Mouse (Mus musculus) cortical plate, adult 2 months (tissue): ENCODE results near the gene Dnajc5.

Experiments used
- CTCF ChIP-seq: fragments of 200-500 bp; IDR thresholded peaks from 2 replicates; pipeline ENCODE4 v1.5.1; 2011; ENCODE audit warnings: mild to moderate bottlenecking, control low read depth, low read length; ENCODE audit not compliant: insufficient read depth; ENCODE audit errors: extremely low read depth
- POLR2A ChIP-seq: fragments of 200-500 bp; IDR thresholded peaks from 2 replicates; pipeline ENCODE4 v1.6.1; 2011; ENCODE audit warnings: mild to moderate bottlenecking, low read length, control low read depth; ENCODE audit not compliant: insufficient read depth; ENCODE audit errors: extremely low read depth

- TF ChIP-seq POLR2A (no peak), CTCF (no peak)
These were observed 62.7 kb downstream of the Dnajc5 start for GRCm38 (mm10) chr2:181582939-181583338.
